Mouse (Mus musculus) thymus, adult 2 months (tissue): ENCODE results near the gene Pdlim7. TPM values are rescaled to one million over a fixed set of nuclear protein-coding genes. Genes with fewer than 3 reads are reported as not detected.

ENCODE experiments used
- DNase-seq: peaks from one replicate; pipeline ENCODE4 v3.0.0; 2021
- H3K27ac ChIP-seq: fragments of 200-500 bp; 2 replicates; pipeline ENCODE4 v1.5.1; 2012; ENCODE audit warnings: low read length, control low read depth; ENCODE audit not compliant: control insufficient read depth, insufficient read depth
- H3K27me3 ChIP-seq: fragments of 200-500 bp; 2 replicates; pipeline ENCODE4 v1.6.1; 2012; ENCODE audit warnings: mild to moderate bottlenecking, low read length, moderate library complexity, mixed read lengths; ENCODE audit not compliant: control insufficient read depth, insufficient read depth
- H3K36me3 ChIP-seq: fragments of 200-500 bp; 2 replicates; pipeline ENCODE4 v1.6.1; 2012; ENCODE audit warnings: mild to moderate bottlenecking, low read length, moderate library complexity; ENCODE audit not compliant: control insufficient read depth, insufficient read depth
- H3K4me1 ChIP-seq: fragments of 200-500 bp; replicated peaks from 2 replicates; pipeline ENCODE4 v1.6.1; 2012; ENCODE audit warnings: low read length; ENCODE audit not compliant: control insufficient read depth, insufficient read depth
- H3K4me3 ChIP-seq: fragments of 200-500 bp; 2 replicates; pipeline ENCODE4 v1.5.1; 2012; ENCODE audit warnings: mild to moderate bottlenecking, low read length, control low read depth, moderate library complexity; ENCODE audit not compliant: control insufficient read depth, insufficient read depth
- CTCF ChIP-seq: fragments of 200-500 bp; IDR thresholded peaks from 2 replicates; pipeline ENCODE4 v1.5.1; 2012; ENCODE audit warnings: mild to moderate bottlenecking, control low read depth, low read length, moderate library complexity, borderline replicate concordance; ENCODE audit not compliant: control insufficient read depth, poor library complexity, insufficient read depth; ENCODE audit errors: extremely low read depth
- POLR2A ChIP-seq: fragments of 200-500 bp; IDR thresholded peaks from 2 replicates; pipeline ENCODE4 v1.6.1; 2012; ENCODE audit warnings: mild to moderate bottlenecking, low read length, control low read depth, moderate library complexity; ENCODE audit not compliant: control insufficient read depth, poor library complexity, insufficient read depth; ENCODE audit errors: extremely low read depth
- WGBS: fragments of 180-500 bp; shearing (Covaris S2); methylation state at CpG from one replicate; pipeline ENCODE4 v1.1.7; 2018; 5-methylcytosine and 5-hydroxymethylcytosine counted together
- polyA plus RNA-seq: library from polyadenylated mRNA; depleted of rRNA; stranded (reverse); fragments of >200 nt; gene quantifications from 2 replicates; pipeline ENCODE4 v1.2.3, GENCODE M21; 2012

Pdlim7 gene
- polyA plus RNA-seq, 1 experiment: 29.5 TPM

- 51% methylated on average over 15 of the region's 15 CpGs for WGBS
- Histone ChIP-seq H3K27me3 (peaks cover 13% of the 10 kb centered on the region), H3K27ac (no peak overlapping the region), H3K4me1 (peaks cover 28% of the 10 kb centered on the region), H3K36me3 (no peaks in the 10 kb centered on the region), H3K4me3 (no peak overlapping the region)
- no peak for DNase-seq
- TF ChIP-seq POLR2A (no peak), CTCF (no peak)
Observed at GRCm38 (mm10) chr13:55483593-55483992, 29.9 kb downstream of the Pdlim7 start.

- Histone ChIP-seq H3K36me3 (no peaks in the 10 kb centered on the region), H3K4me3 (no peak overlapping the region), H3K4me1 (peaks cover 29% of the 10 kb centered on the region), H3K27me3 (peaks cover 10% of the 10 kb centered on the region), H3K27ac (no peak overlapping the region)
- DNase-seq: no peak
- TF ChIP-seq CTCF (no peak), POLR2A (no peak)
- WGBS: 86% methylated on average over 9 of the region's 9 CpGs
Observed at GRCm38 (mm10) chr13:55483071-55483470, 30.4 kb downstream of the Pdlim7 start.

- 95% methylated on average over 7 of the region's 7 CpGs for WGBS
- TF ChIP-seq POLR2A: no peak
- no peak for TF ChIP-seq CTCF
- Histone ChIP-seq H3K27me3 (peaks cover 5% of the 10 kb centered on the region), H3K36me3 (no peaks in the 10 kb centered on the region), H3K27ac (no peak overlapping the region), H3K4me1 (peaks cover 28% of the 10 kb centered on the region), H3K4me3 (no peak overlapping the region)
- no peak for DNase-seq
Observed at GRCm38 (mm10) chr13:55482542-55482941, 30.9 kb downstream of the Pdlim7 start.

GRCm38 (mm10) chr13:55479929-55480328, 33.5 kb downstream of the Pdlim7 start:
- H3K36me3 ChIP-seq: no peaks in the 10 kb centered on the region
- H3K27me3 ChIP-seq: no peaks in the 10 kb centered on the region; the same call in 1 of the 2 replicates
- no peak for DNase-seq
- TF ChIP-seq CTCF (no peak), POLR2A (no peak)
- no peak overlapping the region for H3K27ac ChIP-seq
- H3K4me3 ChIP-seq: no peak overlapping the region
- peaks cover 19% of the 10 kb centered on the region for H3K4me1 ChIP-seq

DNA sequence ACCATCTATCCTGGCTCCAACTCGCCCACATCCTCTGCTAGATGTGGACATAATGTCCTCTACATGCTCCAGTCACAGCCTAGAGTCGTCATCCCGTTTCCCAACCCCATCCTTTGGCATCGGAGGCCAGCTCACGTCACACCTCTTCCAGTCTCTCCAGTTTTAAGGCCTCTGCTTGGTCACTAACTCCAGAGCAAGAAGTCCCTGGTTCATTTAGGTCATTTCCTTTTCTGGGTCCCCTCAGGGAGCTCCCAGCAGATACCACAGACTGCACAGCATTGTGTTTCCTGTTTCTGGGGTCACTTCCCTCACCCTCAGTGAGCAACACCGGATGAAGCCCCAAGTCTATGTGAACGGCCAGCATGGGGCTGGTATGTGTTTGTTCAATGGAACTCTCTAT, 34.5 kb downstream of the Pdlim7 start:
- no peak overlapping the region for H3K4me3 ChIP-seq
- TF ChIP-seq CTCF: no peak
- no peak for TF ChIP-seq POLR2A
- no peak for DNase-seq
- H3K27ac ChIP-seq: no peak overlapping the region
- no peaks in the 10 kb centered on the region for H3K36me3 ChIP-seq
- H3K4me1 ChIP-seq: peaks cover 10% of the 10 kb centered on the region
- no peaks in the 10 kb centered on the region; the same call in 1 of the 2 replicates for H3K27me3 ChIP-seq
- WGBS: 36% methylated on average over 7 of the region's 7 CpGs

GRCm38 (mm10) chr13:55478036-55478435, 35.4 kb downstream of the Pdlim7 start:
- WGBS: 76% methylated on average over 5 of the region's 5 CpGs
- no peak overlapping the region for H3K27ac ChIP-seq
- no peaks in the 10 kb centered on the region for H3K36me3 ChIP-seq
- H3K27me3 ChIP-seq: no peaks in the 10 kb centered on the region; the same call in 1 of the 2 replicates
- TF ChIP-seq CTCF (no peak), POLR2A (no peak)
- no peak for DNase-seq
- H3K4me3 ChIP-seq: no peak overlapping the region
- H3K4me1 ChIP-seq: peaks cover 10% of the 10 kb centered on the region

DNA sequence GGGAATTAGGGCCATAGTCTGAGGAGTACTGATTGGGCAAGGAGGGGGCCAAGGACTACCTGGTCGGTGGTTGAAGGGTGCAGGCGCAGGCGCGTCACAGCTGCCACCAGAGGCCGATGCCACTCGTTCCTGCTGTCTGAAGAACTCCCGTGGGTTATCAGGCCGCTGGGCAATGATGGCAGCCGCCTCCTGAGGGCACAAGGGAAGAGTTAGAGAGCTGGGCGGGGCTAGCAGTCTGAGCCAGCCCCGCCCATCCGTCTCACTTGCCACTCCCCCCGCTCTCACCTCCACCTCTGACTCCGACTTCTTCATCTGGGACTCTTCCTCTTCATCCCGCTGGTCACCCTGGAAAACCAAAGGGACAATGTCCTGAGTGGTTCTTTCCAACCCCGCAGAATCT, 36.0 kb downstream of the Pdlim7 start:
- peaks cover 12% of the 10 kb centered on the region for H3K4me1 ChIP-seq
- DNase-seq: no peak
- peaks cover under 1% of the 10 kb centered on the region; the same call in 1 of the 2 replicates for H3K27me3 ChIP-seq
- H3K36me3 ChIP-seq: no peaks in the 10 kb centered on the region
- H3K27ac ChIP-seq: no peak overlapping the region
- no peak for TF ChIP-seq CTCF
- no peak for TF ChIP-seq POLR2A
- 85% methylated on average over 16 of the region's 16 CpGs for WGBS
- no peak overlapping the region for H3K4me3 ChIP-seq
